Mouse (Mus musculus): ENCODE measurements around the gene Gm20715.

GRCm38 (mm10) chr7:6378441-6378840 is 31.6 kb upstream of the Gm20715 start:
- TF ChIP-seq POLR2A (IDR thresholded peaks at IDR 0.05; ENCODE audit: extremely low read depth, insufficient read depth, low read length) (no peak), CTCF (IDR thresholded peaks at IDR 0.05; ENCODE audit: extremely low read depth, insufficient read depth, low read length) (no peak)
